Mouse (Mus musculus): Measurements from ENCODE around the gene Eya3. TPM values are rescaled to one million over a fixed set of nuclear protein-coding genes. Genes with fewer than 3 reads are reported as not detected.
A peak's percentile ranks its signal among the peaks of the same experiment; 100 is the strongest.

Eya3 gene
- polyA plus RNA-seq, 1 experiment from 2014 or later: 17.0 TPM

GRCm38 (mm10) chr4:132624034-132624657 is 14.6 kb upstream of the Eya3 start:
- 88% methylated on average over 5 of the region's 5 CpGs for WGBS
- ATAC-seq (no peak), DNase-seq (ENCODE audit: low spot score) (no peak)
- Histone ChIP-seq H3K4me2 (ENCODE audit: low read length) (no peak overlapping the region), H3K4me1 (ENCODE audit: control insufficient read depth, insufficient read depth, low read length) (no peaks in the 10 kb centered on the region), H3K27ac (ENCODE audit: low read depth, low read length) (no peak overlapping the region), H3K27me3 (replicated peaks; ENCODE audit: control insufficient read depth, insufficient read depth, low read length) (no peaks in the 10 kb centered on the region), H3K4me3 (ENCODE audit: low read depth, low read length) (no peak overlapping the region), H3K36me3 (ENCODE audit: control insufficient read depth, insufficient read depth, low read length) (no peaks in the 10 kb centered on the region), H3K9me3 (replicated peaks; ENCODE audit: control insufficient read depth, low read length) (no peaks in the 10 kb centered on the region), H3K9ac (ENCODE audit: low read length) (no peak overlapping the region)

- H3K4me3 ChIP-seq (ENCODE audit: low read depth, low read length): no peak overlapping the region
- H3K4me2 ChIP-seq (ENCODE audit: low read length): no peak overlapping the region
- ATAC-seq: no peak
- 9% methylated on average over 2 of the region's 2 CpGs for WGBS
- H3K27ac ChIP-seq (ENCODE audit: low read depth, low read length): no peak overlapping the region
- no peaks in the 10 kb centered on the region for H3K36me3 ChIP-seq (ENCODE audit: control insufficient read depth, insufficient read depth, low read length)
- no peak overlapping the region for H3K9ac ChIP-seq (ENCODE audit: low read length)
- H3K27me3 ChIP-seq (replicated peaks; ENCODE audit: control insufficient read depth, insufficient read depth, low read length): no peaks in the 10 kb centered on the region
- peak; percentile 24 for DNase-seq (ENCODE audit: low spot score)
- no peaks in the 10 kb centered on the region for H3K4me1 ChIP-seq (ENCODE audit: control insufficient read depth, insufficient read depth, low read length)
- H3K9me3 ChIP-seq (replicated peaks; ENCODE audit: control insufficient read depth, low read length): no peaks in the 10 kb centered on the region
These were observed 10.0 kb upstream of the Eya3 start for GRCm38 (mm10) chr4:132628830-132629229.

GRCm38 (mm10) chr4:132635971-132636370 is 2.8 kb upstream of the Eya3 start:
- no peaks in the 10 kb centered on the region for H3K4me1 ChIP-seq (ENCODE audit: control insufficient read depth, insufficient read depth, low read length)
- 89% methylated on average over 2 of the region's 2 CpGs for WGBS
- DNase-seq (ENCODE audit: low spot score) (no peak), ATAC-seq (no peak)
- no peaks in the 10 kb centered on the region for H3K36me3 ChIP-seq (ENCODE audit: control insufficient read depth, insufficient read depth, low read length)
- no peak overlapping the region for H3K9ac ChIP-seq (ENCODE audit: low read length)
- no peaks in the 10 kb centered on the region for H3K27me3 ChIP-seq (replicated peaks; ENCODE audit: control insufficient read depth, insufficient read depth, low read length)
- H3K27ac ChIP-seq (ENCODE audit: low read depth, low read length): no peak overlapping the region
- H3K9me3 ChIP-seq (replicated peaks; ENCODE audit: control insufficient read depth, low read length): no peaks in the 10 kb centered on the region
- no peak overlapping the region for H3K4me3 ChIP-seq (ENCODE audit: low read depth, low read length)
- H3K4me2 ChIP-seq (ENCODE audit: low read length): no peak overlapping the region

- Histone ChIP-seq H3K27me3 (replicated peaks; ENCODE audit: control insufficient read depth, insufficient read depth, low read length) (no peaks in the 10 kb centered on the region), H3K36me3 (ENCODE audit: control insufficient read depth, insufficient read depth, low read length) (no peaks in the 10 kb centered on the region), H3K4me3 (ENCODE audit: low read depth, low read length) (no peak overlapping the region), H3K9me3 (replicated peaks; ENCODE audit: control insufficient read depth, low read length) (no peaks in the 10 kb centered on the region), H3K4me1 (ENCODE audit: control insufficient read depth, insufficient read depth, low read length) (no peaks in the 10 kb centered on the region), H3K4me2 (ENCODE audit: low read length) (no peak overlapping the region), H3K27ac (ENCODE audit: low read depth, low read length) (no peak overlapping the region), H3K9ac (ENCODE audit: low read length) (no peak overlapping the region)
- WGBS: 58% methylated on average over 4 of the region's 4 CpGs
- DNase-seq (ENCODE audit: low spot score) (peak; percentile 28), ATAC-seq (no peak)
These were observed 2.2 kb upstream of the Eya3 start for GRCm38 (mm10) chr4:132636554-132636953.

- no peaks in the 10 kb centered on the region for H3K9me3 ChIP-seq (replicated peaks; ENCODE audit: control insufficient read depth, low read length)
- DNase-seq (ENCODE audit: low spot score): peak; percentile 17
- H3K4me3 ChIP-seq (ENCODE audit: low read depth, low read length): peak overlapping the region; percentile 98
- H3K4me1 ChIP-seq (ENCODE audit: control insufficient read depth, insufficient read depth, low read length): no peaks in the 10 kb centered on the region
- WGBS: under 1% methylated on average over 35 of the region's 35 CpGs
- H3K27me3 ChIP-seq (replicated peaks; ENCODE audit: control insufficient read depth, insufficient read depth, low read length): no peaks in the 10 kb centered on the region
- H3K36me3 ChIP-seq (ENCODE audit: control insufficient read depth, insufficient read depth, low read length): peaks cover 9% of the 10 kb centered on the region
- H3K27ac ChIP-seq (ENCODE audit: low read depth, low read length): peak overlapping the region; percentile 78
- H3K4me2 ChIP-seq (ENCODE audit: low read length): peak overlapping the region; percentile 86
- no peak; the same call in 1 of the 2 replicates for ATAC-seq
- H3K9ac ChIP-seq (ENCODE audit: low read length): peak overlapping the region; percentile 92
These were observed 465 bp downstream of the Eya3 start for GRCm38 (mm10) chr4:132639191-132639713.

GRCm38 (mm10) chr4:132647439-132647838 is 8.7 kb downstream of the Eya3 start:
- no peak overlapping the region for H3K4me3 ChIP-seq (ENCODE audit: low read depth, low read length)
- no peak overlapping the region for H3K27ac ChIP-seq (ENCODE audit: low read depth, low read length)
- H3K9me3 ChIP-seq (replicated peaks; ENCODE audit: control insufficient read depth, low read length): no peaks in the 10 kb centered on the region
- no peak overlapping the region for H3K9ac ChIP-seq (ENCODE audit: low read length)
- DNase-seq (ENCODE audit: low spot score) (no peak), ATAC-seq (no peak)
- H3K36me3 ChIP-seq (ENCODE audit: control insufficient read depth, insufficient read depth, low read length): peaks cover 2% of the 10 kb centered on the region
- no peaks in the 10 kb centered on the region for H3K27me3 ChIP-seq (replicated peaks; ENCODE audit: control insufficient read depth, insufficient read depth, low read length)
- 79% methylated on average over 7 of the region's 7 CpGs for WGBS
- H3K4me1 ChIP-seq (ENCODE audit: control insufficient read depth, insufficient read depth, low read length): no peaks in the 10 kb centered on the region
- no peak overlapping the region for H3K4me2 ChIP-seq (ENCODE audit: low read length)

GRCm38 (mm10) chr4:132649271-132649999 is 10.6 kb downstream of the Eya3 start:
- no peak overlapping the region for H3K27ac ChIP-seq (ENCODE audit: low read depth, low read length)
- 75% methylated on average over 6 of the region's 6 CpGs for WGBS
- no peaks in the 10 kb centered on the region; the same call in 1 of the 2 replicates for H3K36me3 ChIP-seq (ENCODE audit: control insufficient read depth, insufficient read depth, low read length)
- H3K9me3 ChIP-seq (replicated peaks; ENCODE audit: control insufficient read depth, low read length): no peaks in the 10 kb centered on the region
- no peaks in the 10 kb centered on the region for H3K27me3 ChIP-seq (replicated peaks; ENCODE audit: control insufficient read depth, insufficient read depth, low read length)
- H3K4me1 ChIP-seq (ENCODE audit: control insufficient read depth, insufficient read depth, low read length): peaks cover 6% of the 10 kb centered on the region
- H3K9ac ChIP-seq (ENCODE audit: low read length): no peak overlapping the region
- no peak for DNase-seq (ENCODE audit: low spot score)
- ATAC-seq: no peak
- no peak overlapping the region for H3K4me3 ChIP-seq (ENCODE audit: low read depth, low read length)
- no peak overlapping the region for H3K4me2 ChIP-seq (ENCODE audit: low read length)

- WGBS: 34% methylated on average over 4 of the region's 4 CpGs
- Histone ChIP-seq H3K9ac (ENCODE audit: low read length) (no peak overlapping the region), H3K27me3 (replicated peaks; ENCODE audit: control insufficient read depth, insufficient read depth, low read length) (no peaks in the 10 kb centered on the region), H3K4me1 (ENCODE audit: control insufficient read depth, insufficient read depth, low read length) (peaks cover 6% of the 10 kb centered on the region), H3K27ac (ENCODE audit: low read depth, low read length) (no peak overlapping the region), H3K9me3 (replicated peaks; ENCODE audit: control insufficient read depth, low read length) (no peaks in the 10 kb centered on the region), H3K4me2 (ENCODE audit: low read length) (no peak overlapping the region), H3K4me3 (ENCODE audit: low read depth, low read length) (no peak overlapping the region), H3K36me3 (ENCODE audit: control insufficient read depth, insufficient read depth, low read length) (peaks cover 5% of the 10 kb centered on the region; the same call in 1 of the 2 replicates)
- peak; percentile 36 for DNase-seq (ENCODE audit: low spot score)
- no peak for ATAC-seq
These were observed 14.1 kb downstream of the Eya3 start for GRCm38 (mm10) chr4:132652842-132653241.

GRCm38 (mm10) chr4:132653799-132654198 is 15.0 kb downstream of the Eya3 start:
- Histone ChIP-seq H3K4me3 (ENCODE audit: low read depth, low read length) (no peak overlapping the region), H3K36me3 (ENCODE audit: control insufficient read depth, insufficient read depth, low read length) (peaks cover 8% of the 10 kb centered on the region; the same call in 1 of the 2 replicates), H3K9ac (ENCODE audit: low read length) (no peak overlapping the region), H3K27me3 (replicated peaks; ENCODE audit: control insufficient read depth, insufficient read depth, low read length) (no peaks in the 10 kb centered on the region), H3K4me1 (ENCODE audit: control insufficient read depth, insufficient read depth, low read length) (peaks cover 6% of the 10 kb centered on the region), H3K4me2 (ENCODE audit: low read length) (no peak overlapping the region), H3K27ac (ENCODE audit: low read depth, low read length) (no peak overlapping the region), H3K9me3 (replicated peaks; ENCODE audit: control insufficient read depth, low read length) (no peaks in the 10 kb centered on the region)
- no peak for ATAC-seq
- peak; percentile 44 for DNase-seq (ENCODE audit: low spot score)
- WGBS: 32% methylated on average over 3 of the region's 3 CpGs

All from forebrain, embryonic 14.5 days (tissue).